Mouse (Mus musculus) kidney, adult 8-10 months (tissue): ENCODE measurements around the gene Hist2h3c2.
"Not testable (repeated sequence)": the region's sequence is repeated elsewhere in the genome, so short reads cannot be mapped to it uniquely, and the experiment has no call there.

ENCODE experiments used
- DNase-seq, 2 experiments: peaks; one replicate each; pipeline ENCODE4 v3.0.0; 2022

The Hist2h3c2 gene

DNA sequence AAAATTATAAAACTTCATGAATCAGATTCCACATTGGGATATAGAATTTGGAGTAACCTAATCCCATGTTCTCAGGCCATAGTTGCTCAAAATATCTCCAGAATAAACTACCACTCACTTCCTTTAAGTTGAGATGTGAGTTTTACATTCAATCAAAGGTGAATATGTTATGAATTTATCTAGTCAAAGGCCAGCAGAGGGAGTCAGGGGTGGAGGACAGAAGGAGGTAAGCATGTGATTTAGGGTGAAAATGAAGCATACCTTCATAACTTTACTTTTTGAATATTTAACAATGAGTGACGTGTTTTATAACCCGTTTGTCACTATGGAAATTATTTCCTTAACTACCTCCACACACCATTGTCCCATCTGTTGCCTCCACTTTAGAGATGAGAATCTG lies 4.0 kb downstream of the Hist2h3c2 start:
- DNase-seq: no peak

- DNase-seq: no peak
These were observed 7.2 kb downstream of the Hist2h3c2 start for GRCm38 (mm10) chr3:96231758-96232120.

DNA sequence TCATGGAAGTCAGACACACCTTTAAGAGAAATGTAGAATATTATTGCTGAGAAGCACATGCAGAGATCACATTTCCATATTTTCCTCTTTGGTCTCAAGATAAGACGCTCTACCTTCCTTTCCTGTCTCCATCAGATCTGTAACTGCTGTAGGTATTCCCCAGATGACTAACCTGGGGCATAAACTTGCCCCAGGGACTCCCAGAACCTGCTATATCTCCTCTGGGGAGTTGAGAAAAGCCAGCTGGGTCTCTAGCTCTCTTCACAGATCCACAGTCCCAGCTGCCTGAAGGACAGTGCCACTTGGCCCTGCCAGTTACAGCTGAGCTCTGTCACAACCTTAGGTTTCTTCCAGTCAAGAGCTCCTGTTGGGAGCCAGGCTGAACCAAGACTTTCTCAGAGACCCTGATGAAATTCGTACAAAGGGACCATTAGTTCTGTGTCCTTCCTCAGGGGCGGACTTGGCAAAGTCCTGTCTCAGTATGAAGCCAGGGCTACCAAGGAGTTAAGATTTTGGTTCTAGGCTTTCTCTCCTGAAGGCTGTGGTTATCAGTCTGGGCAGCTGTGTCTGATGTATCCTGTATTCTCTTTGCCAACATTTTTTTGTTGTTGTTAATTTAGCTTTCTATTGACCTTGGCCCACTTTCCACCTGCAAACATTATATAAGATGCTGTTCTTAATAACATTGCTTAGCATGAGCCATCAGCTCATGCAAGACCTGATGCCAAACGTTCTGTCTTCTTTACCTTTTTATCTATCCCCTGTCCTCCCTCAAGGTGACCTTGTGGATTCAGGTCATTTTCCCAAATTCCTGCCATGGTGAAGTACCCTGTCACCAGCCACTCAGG lies 7.8 kb downstream of the Hist2h3c2 start:
- no peak for DNase-seq

DNA sequence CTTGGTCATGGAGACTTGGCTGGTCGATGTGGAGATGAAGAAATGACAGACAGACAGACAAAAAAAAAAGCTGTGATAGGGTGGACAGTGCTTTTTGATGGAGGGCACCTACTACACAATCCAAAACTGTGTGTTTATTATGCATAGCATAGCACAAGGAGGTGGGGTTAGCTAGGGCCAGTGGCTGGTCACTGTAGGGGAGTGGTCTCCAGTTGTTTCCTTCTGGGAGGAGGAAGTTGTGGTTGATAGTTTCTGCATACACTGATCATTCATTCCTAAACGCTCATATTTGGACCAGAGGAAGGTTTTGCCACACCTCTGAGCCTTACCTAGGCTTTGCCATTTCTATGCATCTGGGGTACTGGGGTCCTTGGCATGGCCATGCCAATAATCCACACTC lies 8.5 kb downstream of the Hist2h3c2 start:
- no peak for DNase-seq

- DNase-seq: no peak
These were observed 10.1 kb downstream of the Hist2h3c2 start for GRCm38 (mm10) chr3:96228828-96229227.

- DNase-seq: no peak
These were observed 12.0 kb downstream of the Hist2h3c2 start for GRCm38 (mm10) chr3:96226695-96227648.

DNA sequence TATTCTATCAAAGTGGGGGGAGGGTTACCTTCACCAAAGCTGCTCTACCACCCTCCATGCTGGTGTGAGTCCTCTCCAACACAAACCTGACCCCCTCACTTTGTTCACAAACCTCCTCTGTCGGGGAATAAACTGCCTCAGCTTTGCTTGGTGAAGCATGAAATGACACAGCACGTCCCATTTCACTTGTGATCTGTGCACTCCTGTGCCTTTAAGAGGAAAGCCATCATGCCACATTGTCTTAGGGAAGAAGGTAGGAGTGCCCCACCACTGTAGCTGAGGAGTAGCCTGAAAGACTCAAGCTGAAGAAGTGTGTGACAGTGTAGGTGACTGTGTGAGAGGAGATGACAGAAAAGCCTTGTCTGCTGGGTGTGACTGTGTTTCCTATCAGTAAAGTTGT lies 13.5 kb downstream of the Hist2h3c2 start:
- no peak for DNase-seq

DNA sequence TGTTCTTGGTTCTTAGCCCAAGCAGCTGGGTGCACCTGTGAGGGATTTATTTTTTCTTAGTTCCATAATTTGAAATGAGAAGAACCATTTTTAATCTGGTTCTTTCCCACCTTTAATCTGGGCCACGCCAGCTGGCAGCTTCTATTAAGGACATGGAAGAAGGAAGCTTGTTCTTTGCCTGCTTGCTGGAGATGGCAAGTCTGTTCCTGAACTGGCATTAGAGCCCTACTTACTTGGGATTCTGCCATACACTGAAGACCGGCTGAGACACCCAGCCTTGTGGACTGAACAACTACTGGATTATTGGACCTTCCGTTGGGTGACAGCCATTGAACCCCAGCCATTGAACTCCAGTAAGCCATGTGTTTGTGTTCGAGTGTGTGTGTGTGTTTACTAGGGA lies 16.2 kb downstream of the Hist2h3c2 start:
- DNase-seq: no peak

DNA sequence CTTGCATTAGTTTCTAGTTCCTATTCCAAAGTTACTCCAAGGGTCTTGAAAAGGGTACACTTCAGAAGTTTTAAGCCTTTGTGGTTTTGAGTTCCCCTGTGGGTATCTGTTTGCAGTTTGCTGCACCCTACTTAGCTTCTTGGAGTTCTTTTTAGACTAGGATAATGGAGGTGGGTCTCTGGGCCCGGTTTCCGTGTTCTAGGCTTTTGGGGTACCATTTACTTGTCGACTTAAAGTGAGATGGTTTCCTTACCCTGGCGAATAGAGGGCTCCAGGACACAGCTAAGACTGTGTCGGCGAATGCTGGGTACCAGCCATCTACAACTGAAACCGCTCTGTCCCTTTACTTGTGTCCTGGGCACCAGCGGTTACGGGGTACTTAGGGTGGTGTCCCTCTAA lies 17.3 kb downstream of the Hist2h3c2 start:
- no peak for DNase-seq

- DNase-seq: peak; percentile 94 to 96
These were observed 17.9 kb downstream of the Hist2h3c2 start, which contains the start of the genes Hist2h2ac and Hist2h2be for GRCm38 (mm10) chr3:96220765-96221639. Gene Hist2h2ac (minus strand): TSS chr3:96220880. Gene Hist2h2be (plus strand): TSS chr3:96221119.

GRCm38 (mm10) chr3:96220131-96220764 lies 18.7 kb downstream of the Hist2h3c2 start:
- DNase-seq: not testable (repeated sequence)

GRCm38 (mm10) chr3:96219661-96220130 lies 19.2 kb downstream of the Hist2h3c2 start, which contains the start of the genes Bola1 and Hist2h2ab:
Gene Bola1 (minus strand): TSS chr3:96219709.
Gene Hist2h2ab (plus strand): TSS chr3:96219865.
- peak; percentile 71 to 90 for DNase-seq

DNA sequence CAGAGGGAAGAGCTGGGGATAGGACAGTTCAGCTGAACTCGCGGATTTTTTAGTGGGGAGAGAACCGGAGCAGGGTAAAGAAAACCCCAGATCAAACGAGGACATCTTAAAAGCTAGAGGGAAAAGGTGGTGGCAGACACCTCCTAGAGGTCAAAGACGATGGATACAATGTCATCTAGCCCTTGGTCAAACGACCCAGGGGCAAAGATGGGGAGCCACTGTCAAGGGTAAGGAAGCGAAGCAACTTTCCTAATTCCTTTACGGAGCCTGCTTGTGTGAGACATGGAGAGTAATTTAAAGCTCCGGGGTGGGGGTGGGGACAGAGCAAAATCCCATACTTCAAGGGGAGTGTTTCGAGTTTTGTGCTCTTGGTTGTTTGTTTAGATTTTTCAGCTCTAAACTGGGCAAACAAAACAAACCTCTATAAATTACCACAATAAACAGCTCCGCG lies 19.7 kb downstream of the Hist2h3c2 start:
- peak in 1 of 2 experiments; percentile 37 for DNase-seq

- no peak for DNase-seq
These were observed 29.7 kb downstream of the Hist2h3c2 start for GRCm38 (mm10) chr3:96209242-96209641.

GRCm38 (mm10) chr3:96207819-96208218 lies 31.1 kb downstream of the Hist2h3c2 start:
- DNase-seq: no peak

DNA sequence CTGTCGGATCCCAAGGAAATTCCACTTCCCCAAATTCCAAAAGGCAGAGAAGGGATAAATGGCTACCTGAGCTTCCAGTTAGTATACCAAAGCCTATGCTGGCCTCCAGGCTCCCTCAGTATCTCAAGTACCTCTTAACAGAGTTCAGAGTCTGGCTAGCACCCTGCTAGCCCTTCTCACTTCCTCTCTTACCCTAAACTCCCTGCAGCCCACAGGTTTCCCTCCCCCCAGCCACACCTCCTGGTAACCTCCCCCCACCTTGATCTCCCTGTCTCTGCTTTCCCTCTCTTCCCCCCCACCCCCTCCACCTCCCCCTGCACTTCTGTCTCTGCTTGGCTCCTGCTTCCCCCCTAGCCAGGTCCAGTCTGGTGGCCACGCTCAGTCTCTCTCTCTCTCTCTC lies 39.2 kb downstream of the Hist2h3c2 start:
- no peak for DNase-seq

DNA sequence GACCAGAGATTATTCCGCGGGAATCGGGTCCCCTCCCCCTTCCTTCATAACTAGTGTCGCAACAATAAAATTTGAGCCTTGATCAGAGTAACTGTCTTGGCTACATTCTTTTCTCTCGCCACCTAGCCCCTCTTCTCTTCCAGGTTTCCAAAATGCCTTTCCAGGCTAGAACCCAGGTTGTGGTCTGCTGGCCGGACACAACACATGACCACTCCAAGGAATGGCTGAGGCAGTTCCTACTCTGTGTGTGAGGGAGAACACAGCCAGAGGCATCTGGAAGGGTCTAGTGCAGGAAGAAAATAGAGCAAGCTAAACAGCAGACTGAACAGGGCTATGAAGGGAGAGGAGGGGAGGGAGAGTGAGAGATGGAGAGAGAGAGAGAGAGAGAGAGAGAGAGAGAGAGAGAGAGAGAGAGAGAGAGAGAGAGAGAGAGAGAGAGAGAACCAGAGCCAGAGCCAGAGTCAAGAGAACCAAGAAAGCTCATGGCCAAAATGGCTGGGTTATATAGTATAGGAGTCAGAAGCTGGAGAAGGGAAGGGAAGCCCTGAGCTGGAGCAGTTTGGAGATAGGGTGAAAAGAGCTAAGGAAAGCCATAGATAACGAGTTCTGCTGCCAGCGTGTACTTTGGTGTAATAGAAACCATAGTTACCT lies 40.2 kb downstream of the Hist2h3c2 start:
- not testable (repeated sequence) for DNase-seq

DNA sequence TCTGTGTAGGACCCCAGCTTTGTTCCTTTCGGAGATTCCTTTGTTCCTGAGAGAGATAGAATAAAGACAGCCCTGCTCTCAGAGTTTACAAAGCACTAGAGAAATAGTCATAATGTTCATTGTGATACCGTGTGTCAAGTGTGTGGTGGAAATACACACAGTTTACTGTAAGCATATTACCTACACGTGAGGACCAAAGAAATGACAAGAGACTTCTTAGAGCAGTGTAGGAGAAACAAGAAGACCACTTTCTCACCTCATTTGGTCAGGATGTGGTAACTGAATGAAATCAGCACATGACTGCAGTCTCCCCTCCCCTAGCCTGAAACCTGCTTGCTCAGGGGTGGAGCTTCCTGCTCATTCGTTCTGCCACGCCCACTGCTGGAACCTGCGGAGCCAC lies 40.7 kb downstream of the Hist2h3c2 start:
- peak in 1 of 2 experiments; percentile 34 for DNase-seq

GRCm38 (mm10) chr3:96197129-96197749 lies 41.7 kb downstream of the Hist2h3c2 start:
- DNase-seq: peak; percentile 88 to 90

GRCm38 (mm10) chr3:96196437-96197128 lies 42.3 kb downstream of the Hist2h3c2 start:
- no peak for DNase-seq
